Mouse (Mus musculus): ENCODE measurements around the gene Commd3.

DNA sequence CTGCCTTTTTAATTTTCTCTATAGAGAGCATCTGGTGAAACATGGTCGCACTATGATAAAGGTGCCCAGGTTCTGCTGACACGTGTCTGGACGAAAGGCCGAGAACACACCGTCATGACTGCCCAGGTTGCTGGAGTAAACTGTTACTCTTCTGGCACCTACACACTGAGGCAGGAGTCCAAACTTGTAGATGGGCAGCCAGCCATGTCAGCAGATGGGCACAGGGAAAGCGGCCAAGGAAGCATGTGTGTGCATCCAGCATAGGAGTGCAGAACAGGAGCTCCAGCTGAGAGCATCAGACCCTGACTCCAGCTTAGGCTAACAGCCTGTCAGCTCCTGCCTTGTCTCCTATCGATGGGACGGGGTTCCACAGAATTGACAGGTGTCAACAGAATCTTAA lies 37.1 kb upstream of the Commd3 start:
- TF ChIP-seq CTCF (IDR thresholded peaks at IDR 0.05; ENCODE audit: control insufficient read depth, insufficient read depth, insufficient replicate concordance, low read depth, low read length) (no peak), POLR2A (IDR thresholded peaks at IDR 0.05; ENCODE audit: control insufficient read depth, low read depth, low read length) (no peak)
